Comparison of ENCODE assay signal across 10 mouse cellular contexts in genomic region chr7:64032921-64033354, GRCm38 (mm10).
DNase-seq lines count a peak whose midpoint lies in the region; ATAC-seq and TF ChIP-seq lines count a peak whose summit lies in the region.
"Had no signal": no experiment of that assay in that cellular context is flagged by ENCODE, and none has a peak within 500 bp of the region (broad histone marks: within the 10 kb centered on the region; RNA-seq: fewer than 3 reads in every experiment).

No protein-coding gene starts in this region.

- no peak for ATAC-seq in liver, embryonic 13.5 days (ENCODE audit: low read depth)
- no peak for ATAC-seq in liver, embryonic 11.5 days (replicated peaks; ENCODE audit: low FRiP score)
- ATAC-seq in midbrain, embryonic 14.5 days (ENCODE audit: low FRiP score, low TSS enrichment): no peak

- no peaks in the 10 kb centered on the region for H3K9me3 ChIP-seq in liver, embryonic 13.5 days (replicated peaks)
- H3K9me3 ChIP-seq in liver, embryonic 11.5 days (ENCODE audit: control insufficient read depth, low read length): no peaks in the 10 kb centered on the region
- H3K9me3 ChIP-seq in midbrain, embryonic 14.5 days (ENCODE audit: control insufficient read depth, low read length): 0 out of 2 replicates have a peak, but pooled peaks cover 4% of the 10 kb centered on the region

- peaks cover 79% of the 10 kb centered on the region for H3K4me1 ChIP-seq in liver, embryonic 13.5 days (replicated peaks)
- peaks cover 37% of the 10 kb centered on the region for H3K4me1 ChIP-seq in liver, embryonic 11.5 days (replicated peaks; ENCODE audit: control insufficient read depth, insufficient read depth, low read length)
- no peaks in the 10 kb centered on the region for H3K4me1 ChIP-seq in midbrain, embryonic 14.5 days (ENCODE audit: control insufficient read depth, insufficient read depth, low read length)

- intact Hi-C loops in left cerebral cortex, adult 2 months (cut with DNase I): loop anchor here (1.0 to 2.0 kb wide), 4 partner anchors 32 to 136 kb away; partner anchors contain the start of gene Klf13

- no peak for DNase-seq in liver, embryonic 13.5 days
- no peak for DNase-seq in liver, embryonic 11.5 days (ENCODE audit: low spot score)
- peak; percentile 75 to 77 for DNase-seq in frontal cortex, postnatal 14 days (ENCODE audit: low spot score in 2 of 2)
- DNase-seq in left cerebral cortex, adult 2 months (ENCODE audit: extremely low spot score in 1 of 2, low spot score in 2 of 2): peak; percentile 79 to 84
- DNase-seq in thymus, postnatal 14 days: peak; percentile 73
- no peak for DNase-seq in midbrain, embryonic 14.5 days
- DNase-seq in embryo, embryonic 11 days: no peak
- DNase-seq in ovary, postnatal 36 days (ENCODE audit: low spot score): no peak

- H3K27me3 ChIP-seq in liver, embryonic 13.5 days: no peaks in the 10 kb centered on the region
- H3K27me3 ChIP-seq in liver, embryonic 11.5 days (replicated peaks; ENCODE audit: control insufficient read depth, insufficient read depth, low read length): no peaks in the 10 kb centered on the region
- no peaks in the 10 kb centered on the region for H3K27me3 ChIP-seq in midbrain, embryonic 14.5 days (ENCODE audit: control insufficient read depth, insufficient read depth, low read length)

- no peak overlapping the region for H3K9ac ChIP-seq in liver, embryonic 13.5 days
- no peak overlapping the region for H3K9ac ChIP-seq in liver, embryonic 11.5 days (ENCODE audit: low read depth, low read length)
- H3K9ac ChIP-seq in midbrain, embryonic 14.5 days (replicated peaks; ENCODE audit: low read length): no peak overlapping the region

- H3K4me2 ChIP-seq in liver, embryonic 13.5 days: no peak overlapping the region
- H3K4me2 ChIP-seq in liver, embryonic 11.5 days: no peak overlapping the region
- H3K4me2 ChIP-seq in midbrain, embryonic 14.5 days (ENCODE audit: low read length): no peak overlapping the region

- WGBS in liver, embryonic 13.5 days (ENCODE audit: insufficient replicate concordance): 73% methylated on average over 9 of the region's 9 CpGs
- WGBS in liver, embryonic 11.5 days: 71% methylated on average over 9 of the region's 9 CpGs
- WGBS in midbrain, embryonic 14.5 days: 85% methylated on average over 9 of the region's 9 CpGs

- no peaks in the 10 kb centered on the region for H3K36me3 ChIP-seq in liver, embryonic 13.5 days
- no peaks in the 10 kb centered on the region for H3K36me3 ChIP-seq in liver, embryonic 11.5 days (ENCODE audit: control insufficient read depth, insufficient read depth, low read length)
- H3K36me3 ChIP-seq in midbrain, embryonic 14.5 days (ENCODE audit: control insufficient read depth, insufficient read depth, low read length): no peaks in the 10 kb centered on the region

- H3K27ac ChIP-seq in liver, embryonic 13.5 days: peak overlapping the region; percentile 11
- H3K27ac ChIP-seq in liver, embryonic 11.5 days (ENCODE audit: low read depth, low read length): no peak overlapping the region
- H3K27ac ChIP-seq in left cerebral cortex, adult 2 months: peak overlapping the region; percentile 80
- no peak overlapping the region for H3K27ac ChIP-seq in midbrain, embryonic 14.5 days (replicated peaks; ENCODE audit: low read depth, low read length)
- H3K27ac ChIP-seq: macrophage had no signal

- no peak overlapping the region for H3K4me3 ChIP-seq in liver, embryonic 13.5 days (replicated peaks)
- H3K4me3 ChIP-seq in liver, embryonic 11.5 days (ENCODE audit: low read depth, low read length): no peak overlapping the region
- no peak overlapping the region for H3K4me3 ChIP-seq in left cerebral cortex, adult 2 months
- H3K4me3 ChIP-seq in midbrain, embryonic 14.5 days (replicated peaks; ENCODE audit: low read depth, low read length): no peak overlapping the region
- H3K4me3 ChIP-seq: erythroblast, embryonic 14.5 days had no signal

- no peak; the same call in 1 of the 2 replicates for TF ChIP-seq CTCF in left cerebral cortex, adult 2 months (IDR thresholded peaks at IDR 0.05)

Comparison
In these comparisons a context has a peak if more than half of its experiments do, and no peak if none do; other contexts are left out.
1. H3K27ac ChIP-seq: peak in liver, embryonic 13.5 days (single experiment) and left cerebral cortex, adult 2 months (single experiment); none in liver, embryonic 11.5 days (single experiment) and midbrain, embryonic 14.5 days (single experiment).
2. DNase-seq: peak in frontal cortex, postnatal 14 days (2 of 2), left cerebral cortex, adult 2 months (2 of 2) and thymus, postnatal 14 days (single experiment); none in liver, embryonic 13.5 days (single experiment), liver, embryonic 11.5 days (single experiment), midbrain, embryonic 14.5 days (single experiment), embryo, embryonic 11 days (single experiment) and ovary, postnatal 36 days (single experiment).